ENCODE assay signal across 23 mouse cellular contexts in the genomic region with DNA sequence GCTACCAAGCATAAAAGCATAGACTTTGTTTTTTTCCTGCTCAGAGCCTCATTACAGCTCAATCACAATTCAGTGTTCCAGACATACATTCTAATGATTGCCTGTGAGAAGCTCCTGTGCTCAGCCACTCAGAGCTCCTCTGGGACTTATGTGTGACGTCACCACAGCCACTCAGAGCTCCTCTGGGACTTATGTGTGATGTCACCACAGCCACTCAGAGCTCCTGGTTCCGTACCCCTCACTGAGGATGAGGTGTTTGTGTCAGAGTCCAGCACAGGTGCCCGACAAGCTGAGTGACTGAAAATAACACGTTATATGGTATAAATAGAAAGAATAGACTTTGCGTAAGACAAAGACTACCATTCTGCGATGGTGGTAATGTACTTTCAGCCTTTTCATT.
"Had no signal": no experiment of that assay in that cellular context is flagged by ENCODE, and none has a peak within 500 bp of the region (broad histone marks: within the 10 kb centered on the region; RNA-seq: fewer than 3 reads in every experiment).

No protein-coding gene starts in this region.

- DNase-seq: gastrocnemius, postnatal 14 days; gastrocnemius, postnatal 36 days; heart, adult 18-20 months; heart, postnatal 14 days; heart, postnatal 36 days; kidney, adult 11 months; kidney, adult 2 months; kidney, adult 9 months; kidney, postnatal 25 days; kidney, postnatal 4 days had no signal

- H3K9me3 ChIP-seq: heart, embryonic 15.5 days; hindbrain, embryonic 15.5 days; kidney, embryonic 15.5 days; limb, embryonic 13.5 days; limb, embryonic 15.5 days; liver, embryonic 12.5 days had no signal

- H3K4me2 ChIP-seq: heart, embryonic 11.5 days; heart, embryonic 13.5 days; heart, embryonic 15.5 days; hindbrain, embryonic 13.5 days; hindbrain, embryonic 15.5 days; kidney, embryonic 15.5 days; limb, embryonic 13.5 days; limb, embryonic 15.5 days; liver, embryonic 12.5 days had no signal

- H3K4me3 ChIP-seq: heart, embryonic 13.5 days; heart, embryonic 15.5 days; hindbrain, embryonic 13.5 days; hindbrain, embryonic 15.5 days; kidney, embryonic 15.5 days; layer of hippocampus, adult 2 months; left cerebral cortex, adult 2 months; limb, embryonic 13.5 days; limb, embryonic 15.5 days; liver, embryonic 12.5 days had no signal

- H3K4me1 ChIP-seq: heart, embryonic 13.5 days; heart, embryonic 15.5 days; hindbrain, embryonic 13.5 days; hindbrain, embryonic 15.5 days; kidney, embryonic 15.5 days; limb, embryonic 13.5 days; limb, embryonic 15.5 days; liver, embryonic 12.5 days had no signal

- H3K27ac ChIP-seq: heart, embryonic 13.5 days; heart, embryonic 15.5 days; hindbrain, embryonic 13.5 days; hindbrain, embryonic 15.5 days; hindbrain, postnatal 0 days; kidney, embryonic 15.5 days; kidney, postnatal 0 days; layer of hippocampus, adult 2 months; left cerebral cortex, adult 2 months; limb, embryonic 13.5 days; limb, embryonic 15.5 days; liver, embryonic 12.5 days had no signal

- H3K27me3 ChIP-seq: heart, embryonic 13.5 days; heart, embryonic 15.5 days; hindbrain, embryonic 15.5 days; kidney, embryonic 15.5 days; limb, embryonic 13.5 days; limb, embryonic 15.5 days; liver, embryonic 12.5 days had no signal

- H3K9ac ChIP-seq: heart, embryonic 13.5 days; heart, embryonic 15.5 days; hindbrain, embryonic 13.5 days; hindbrain, embryonic 15.5 days; kidney, embryonic 15.5 days; limb, embryonic 13.5 days; limb, embryonic 15.5 days; liver, embryonic 12.5 days had no signal

- H3K36me3 ChIP-seq: heart, embryonic 13.5 days; heart, embryonic 15.5 days; hindbrain, embryonic 13.5 days; hindbrain, embryonic 15.5 days; kidney, embryonic 15.5 days; limb, embryonic 13.5 days; limb, embryonic 15.5 days; liver, embryonic 12.5 days had no signal
